Mouse (Mus musculus) forebrain, embryonic 16.5 days (tissue): ENCODE data around the gene Dnah11. TPM values are rescaled to one million over a fixed set of nuclear protein-coding genes. Genes with fewer than 3 reads are reported as not detected.

ENCODE experiments used
- polyA plus RNA-seq: library from polyadenylated mRNA; unstranded; fragments of >200 nt; fragmentation: Nextera tagmentation; extraction: Ambion mirVana; gene quantifications from 2 replicates; pipeline ENCODE4 v1.2.1, GENCODE M21; 2015

Dnah11 gene
- polyA plus RNA-seq, 1 experiment from 2014 or later: 0.13 TPM

Other genes starting within 250 kb of the Dnah11 start
- gene Sp4, start 102.4 kb upstream of the Dnah11 start, polyA plus RNA-seq: 25.1 and 28.1 TPM in 2 replicates